Mouse (Mus musculus): ENCODE results near the gene Rhot1. TPM values are rescaled to one million over a fixed set of nuclear protein-coding genes. Genes with fewer than 3 reads are reported as not detected.
"Not testable (repeated sequence)": the region's sequence is repeated elsewhere in the genome, so short reads cannot be mapped to it uniquely, and the experiment has no call there.

The Rhot1 gene
- total RNA-seq, 2 experiments from 2014 or later = 56.5 to 69.3 TPM

DNA sequence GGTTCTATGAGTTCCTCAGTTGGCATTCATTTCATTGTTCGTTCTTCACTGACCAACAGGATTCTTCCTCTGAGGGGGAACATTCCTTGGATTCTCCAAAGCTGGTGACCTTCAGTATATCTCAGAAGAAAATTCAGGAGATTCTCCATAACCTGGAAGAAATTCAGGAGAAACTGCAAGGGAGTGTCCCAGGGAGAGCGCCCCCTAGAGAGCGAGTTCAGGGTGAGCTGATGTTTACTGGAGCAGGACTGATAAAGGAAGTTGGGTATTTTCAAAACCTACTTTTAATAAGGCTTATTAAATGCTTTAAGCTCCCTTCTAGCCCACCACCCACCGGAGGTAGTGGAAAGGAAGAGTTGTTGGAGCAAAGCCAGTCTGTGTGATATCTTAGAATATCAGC, 15.0 kb upstream of the Rhot1 start:
- no peak for DNase-seq

DNA sequence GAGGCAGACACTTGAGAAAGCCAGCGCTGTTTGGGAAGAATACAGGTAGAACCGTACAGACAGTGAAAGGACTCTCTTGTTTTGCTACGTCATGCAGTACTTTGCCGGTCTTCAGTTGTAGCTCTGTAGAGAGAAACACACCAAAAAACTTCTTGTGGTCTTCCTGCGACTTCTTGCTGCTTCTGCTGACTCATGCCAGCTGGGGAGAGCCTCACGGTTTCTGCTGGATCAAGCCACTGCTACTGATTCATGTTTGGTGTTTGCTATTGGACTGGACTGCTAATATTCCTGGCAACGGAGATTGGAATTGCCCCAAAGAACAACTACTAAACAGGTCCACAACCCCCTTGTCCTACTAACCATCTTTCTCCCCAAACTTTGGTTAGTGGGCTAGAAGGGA, 12.5 kb upstream of the Rhot1 start:
- DNase-seq = no peak

DNA sequence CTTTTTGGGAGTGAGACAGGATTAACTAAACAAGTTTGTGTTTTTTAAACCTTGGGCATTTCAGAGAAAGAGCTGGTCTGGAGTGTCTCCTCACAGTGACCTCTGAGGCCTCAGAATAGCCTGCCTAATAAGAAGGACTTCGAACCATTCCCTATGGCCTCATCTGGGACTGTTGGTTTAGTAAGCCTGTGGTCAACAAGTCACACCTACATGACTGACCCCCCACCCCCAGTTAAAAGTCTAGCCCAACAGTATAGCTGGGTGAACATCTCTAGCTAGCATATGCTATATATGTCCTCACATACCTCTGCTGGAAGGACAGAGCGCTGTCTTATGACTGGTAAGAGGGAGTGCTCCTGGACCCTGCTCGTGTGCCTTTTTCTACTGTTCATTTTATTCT, 9.5 kb upstream of the Rhot1 start:
- no peak for DNase-seq

DNA sequence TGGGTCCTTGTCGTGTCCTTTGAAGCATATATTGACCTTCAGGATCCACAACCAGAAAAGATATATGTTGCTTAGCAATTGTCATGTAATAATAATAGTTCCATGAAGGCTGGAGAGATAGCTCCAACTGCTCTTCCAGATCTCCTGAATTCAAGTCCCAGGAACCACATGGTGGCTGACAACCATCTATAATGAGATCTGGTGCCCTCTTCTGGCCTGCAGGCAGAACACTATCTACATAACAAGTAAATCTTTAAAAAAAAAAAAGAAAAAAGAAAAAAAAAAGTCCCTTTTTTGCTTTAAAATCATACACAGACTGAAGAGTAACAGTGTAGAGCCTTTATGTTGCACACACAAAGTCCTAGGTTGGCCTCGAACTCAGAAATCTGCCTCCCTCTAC, 9.0 kb upstream of the Rhot1 start:
- DNase-seq = no peak

DNA sequence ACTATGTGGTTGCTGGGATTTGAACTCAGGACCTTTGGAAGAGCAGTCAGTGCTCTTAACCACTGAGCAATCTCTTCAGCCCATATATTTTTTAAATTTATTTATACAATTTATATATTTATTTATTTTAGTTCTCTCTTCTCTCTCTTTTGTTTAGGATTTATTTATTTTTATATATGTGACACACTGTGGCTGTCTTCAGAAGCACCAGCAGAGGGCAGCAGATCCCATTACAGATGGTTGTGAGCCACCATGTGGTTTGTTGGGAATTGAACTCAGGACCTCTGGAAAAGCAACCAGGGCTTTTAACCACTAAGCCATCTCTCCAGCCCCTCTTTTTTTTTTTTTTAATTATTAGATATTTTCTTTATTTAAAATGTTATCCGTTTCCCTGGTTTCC, 8.5 kb upstream of the Rhot1 start:
- peak; percentile 38 for DNase-seq

- no peak for DNase-seq
Observed at GRCm38 (mm10) chr11:80202296-80202695, 6.5 kb upstream of the Rhot1 start.

DNA sequence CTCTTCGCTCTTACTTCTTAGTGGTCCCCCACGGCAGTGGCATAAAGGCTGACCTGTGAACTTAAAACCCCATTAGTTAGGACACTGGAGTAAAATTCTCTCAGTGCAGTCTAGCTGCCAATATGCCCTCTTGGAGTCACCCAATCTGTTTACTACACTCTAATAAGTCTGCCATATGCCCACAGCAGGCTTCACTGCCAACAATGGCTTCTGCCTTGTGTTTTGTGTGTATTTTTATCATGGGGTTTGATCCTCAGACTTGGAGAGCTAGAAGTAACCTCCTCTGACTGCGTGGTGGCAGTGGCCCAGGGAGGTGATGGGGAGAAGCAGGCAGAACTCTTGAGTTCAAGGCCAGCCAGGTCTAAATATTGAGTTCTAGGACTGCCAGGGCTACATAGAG, 4.8 kb upstream of the Rhot1 start:
- no peak for DNase-seq

DNA sequence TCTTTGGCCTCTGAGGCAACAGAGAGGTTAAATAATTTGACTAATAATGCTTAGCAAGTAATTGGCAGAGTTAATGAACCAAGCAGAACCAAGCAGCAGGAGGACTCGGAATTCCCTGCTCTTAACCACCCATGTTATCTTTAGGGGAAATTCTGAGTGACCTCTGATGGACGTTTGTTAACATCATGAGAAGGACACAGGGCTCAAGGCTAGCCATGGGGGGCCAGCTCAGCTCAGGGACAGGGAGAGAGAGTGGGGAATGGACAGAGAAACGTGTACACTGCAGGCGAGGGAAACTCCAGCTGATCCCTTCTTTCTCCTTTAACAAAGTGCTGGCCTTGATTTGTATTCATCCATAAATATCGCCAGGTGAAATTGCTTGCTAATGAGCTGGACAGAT, 3.9 kb upstream of the Rhot1 start:
- DNase-seq = no peak

DNA sequence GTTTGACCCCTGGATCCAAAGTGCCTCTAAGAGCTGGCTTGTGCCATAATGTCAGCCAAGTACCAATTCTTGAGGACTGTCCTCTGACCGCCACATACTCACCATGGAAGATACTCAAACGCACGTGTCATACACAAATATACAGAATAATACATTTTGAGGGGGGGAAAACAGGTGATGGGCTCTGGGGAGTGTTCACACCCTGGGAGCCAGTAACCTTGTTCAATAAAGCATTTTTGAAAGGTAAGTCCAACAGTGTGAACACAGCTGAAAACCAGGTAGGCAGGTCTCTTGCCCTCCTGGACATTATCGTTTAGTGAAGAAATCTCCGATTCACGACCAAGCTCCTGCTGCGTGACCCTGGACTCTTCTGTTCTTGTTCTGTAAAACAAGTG, 357 bp upstream of the Rhot1 start:
- DNase-seq = no peak

- DNase-seq = no peak
Observed at GRCm38 (mm10) chr11:80210321-80210720, 1.5 kb downstream of the Rhot1 start.

GRCm38 (mm10) chr11:80212282-80212681, 3.5 kb downstream of the Rhot1 start:
- no peak for DNase-seq

GRCm38 (mm10) chr11:80215291-80215690, 6.5 kb downstream of the Rhot1 start:
- no peak for DNase-seq

- DNase-seq = peak; percentile 42
Observed at GRCm38 (mm10) chr11:80218657-80219293, 10.0 kb downstream of the Rhot1 start.

- DNase-seq = not testable (repeated sequence)
Observed at GRCm38 (mm10) chr11:80230066-80230465, 21.2 kb downstream of the Rhot1 start.

- no peak for DNase-seq
Observed at GRCm38 (mm10) chr11:80237278-80237677, 28.5 kb downstream of the Rhot1 start.

GRCm38 (mm10) chr11:80238306-80238705, 29.5 kb downstream of the Rhot1 start:
- no peak for DNase-seq

DNA sequence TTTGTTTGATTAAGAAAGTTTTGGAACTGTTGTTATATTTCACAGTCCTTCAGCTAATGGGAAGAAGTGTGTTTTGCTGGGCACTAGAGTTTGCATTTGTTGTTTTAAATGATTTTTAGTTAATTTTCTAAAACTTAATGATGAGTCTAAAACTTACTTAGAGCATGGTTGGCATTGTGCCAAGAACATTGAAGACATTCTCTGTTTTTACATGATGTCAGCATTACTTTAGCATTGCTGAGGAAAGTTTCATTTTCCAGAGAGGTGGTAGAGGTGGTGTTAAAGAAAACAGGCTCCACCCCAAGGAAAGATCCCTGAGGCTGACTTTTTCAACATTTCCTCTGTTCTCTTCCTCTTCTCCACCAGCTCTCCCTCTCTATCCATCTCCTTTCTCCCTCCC, 38.2 kb downstream of the Rhot1 start:
- DNase-seq = no peak

DNA sequence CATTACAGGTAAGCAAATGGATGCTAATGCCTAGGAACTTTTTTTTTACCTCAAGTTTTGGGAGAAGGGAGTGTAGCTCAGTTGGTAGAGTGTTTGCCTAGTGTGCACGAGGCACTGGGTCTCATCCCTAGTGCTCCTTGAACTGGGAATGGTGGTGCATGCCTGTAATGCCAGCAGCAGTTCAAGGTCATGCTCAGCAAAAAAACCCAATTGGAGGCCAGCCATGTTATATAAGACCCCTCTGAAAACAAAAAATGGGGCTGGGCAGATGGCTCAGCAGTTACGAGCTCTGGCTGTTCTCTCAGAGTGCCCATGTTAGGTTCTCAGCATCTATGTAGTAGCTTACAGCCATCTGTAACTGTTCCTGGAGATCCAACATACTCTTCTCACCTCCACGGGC, 39.7 kb downstream of the Rhot1 start:
- DNase-seq = no peak

DNA sequence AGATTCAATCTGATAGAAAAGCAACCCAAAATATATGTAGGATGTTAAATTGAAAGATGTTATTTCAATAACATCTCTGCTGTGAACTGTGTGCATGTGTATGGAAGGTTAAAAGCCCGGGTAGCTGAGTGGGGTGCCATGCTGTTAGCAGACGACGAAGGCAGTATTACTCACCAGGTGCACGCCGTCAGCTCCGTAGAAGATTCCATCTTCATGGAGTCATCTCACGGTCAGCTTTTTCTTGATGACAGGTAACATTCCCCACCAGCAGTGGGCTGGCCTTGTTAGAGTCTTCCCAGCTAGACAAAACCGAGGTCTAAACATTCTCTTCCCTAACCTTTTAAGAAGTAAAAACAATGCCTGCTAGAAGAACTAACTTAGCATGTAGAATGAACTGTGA, 55.3 kb downstream of the Rhot1 start:
- DNase-seq = no peak

DNA sequence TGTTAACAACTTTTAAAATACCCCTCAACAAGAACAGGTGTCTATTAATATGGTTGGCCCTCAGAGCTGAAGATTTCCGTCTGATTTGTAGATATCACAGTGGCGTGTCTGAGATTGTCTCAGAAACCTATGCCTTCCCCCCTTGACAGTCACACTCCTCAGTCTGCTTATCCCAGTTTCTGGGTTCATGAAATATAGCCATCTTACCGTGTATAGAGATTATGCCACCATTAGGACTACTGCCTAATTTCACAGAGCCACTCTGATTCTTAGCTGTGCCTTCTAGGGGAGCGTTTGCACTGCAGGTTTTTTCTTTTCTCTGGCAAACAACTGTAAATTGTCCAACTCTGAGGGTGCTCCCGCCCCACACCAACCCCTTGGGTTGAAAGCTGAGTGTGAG, 62.3 kb downstream of the Rhot1 start:
- no peak for DNase-seq

DNA sequence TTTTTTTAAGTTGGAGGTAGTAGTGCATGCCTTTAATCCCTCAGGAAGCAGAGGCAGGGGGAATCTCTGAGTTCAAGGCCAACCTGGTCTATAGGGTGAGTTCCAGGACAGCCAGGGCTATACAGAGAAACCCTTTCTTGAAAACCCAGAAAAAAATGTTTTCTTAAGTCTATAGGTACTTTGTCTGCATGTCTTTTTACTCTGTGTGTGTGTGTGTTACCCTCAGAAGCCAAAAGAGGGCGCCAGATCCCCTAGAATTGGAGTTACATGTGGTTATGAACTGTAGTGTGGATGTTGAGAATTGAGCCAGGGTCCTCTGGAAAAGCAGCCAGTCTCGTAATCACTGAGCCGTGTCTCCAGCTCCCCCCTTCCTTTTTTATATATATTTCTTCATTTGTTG, 66.2 kb downstream of the Rhot1 start:
- DNase-seq = no peak

DNA sequence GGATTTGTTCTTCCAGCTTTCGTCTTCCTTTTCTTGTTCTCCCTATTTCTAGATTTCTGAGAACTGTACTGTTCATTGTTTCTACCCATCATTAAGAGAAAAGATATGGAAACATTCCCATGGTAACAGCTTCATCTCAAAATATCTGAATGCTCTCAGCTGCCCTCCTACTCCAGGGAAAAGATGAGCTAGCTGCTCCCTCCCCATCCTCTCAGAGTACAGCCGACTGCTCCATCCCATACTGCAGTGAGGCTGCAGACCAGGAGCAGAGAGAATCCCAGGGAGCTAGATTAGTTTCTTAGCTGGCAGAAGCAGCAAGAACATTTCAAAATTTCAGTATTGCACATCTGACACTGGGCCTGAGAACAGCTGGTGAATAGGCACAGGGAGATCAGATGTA, 69.2 kb downstream of the Rhot1 start:
- DNase-seq = no peak

DNA sequence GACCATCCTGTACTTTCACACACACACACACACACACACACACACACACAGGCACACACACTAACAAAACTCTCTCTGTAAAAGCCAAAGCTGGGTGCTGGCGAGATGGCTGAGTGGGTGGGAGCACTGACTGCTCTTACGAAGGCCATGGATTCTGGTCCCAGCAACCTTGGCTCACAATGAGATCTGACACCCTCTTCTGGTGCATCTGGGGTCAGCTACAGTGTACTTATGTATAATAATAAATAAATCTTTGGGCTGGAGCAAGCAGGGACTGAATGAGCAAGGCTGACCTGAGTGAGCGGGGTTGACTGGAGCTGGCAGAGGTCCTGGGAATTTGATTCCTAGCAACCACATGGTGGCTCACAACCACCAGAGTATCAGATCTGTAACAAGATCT, 75.0 kb downstream of the Rhot1 start:
- peak; percentile 47 for DNase-seq

GRCm38 (mm10) chr11:80284641-80285040, 75.8 kb downstream of the Rhot1 start:
- DNase-seq = no peak

- DNase-seq = peak; percentile 80
Observed at GRCm38 (mm10) chr11:80287150-80287549, 78.3 kb downstream of the Rhot1 start.
